Mouse (Mus musculus): ENCODE measurements at regions not wholly inside any gene's neighbourhood (a gene's known extent, or its start where the extent isn't known, plus 50 kb on each side); places are given as distances from the start of the nearest gene placed in this dataset.

DNA sequence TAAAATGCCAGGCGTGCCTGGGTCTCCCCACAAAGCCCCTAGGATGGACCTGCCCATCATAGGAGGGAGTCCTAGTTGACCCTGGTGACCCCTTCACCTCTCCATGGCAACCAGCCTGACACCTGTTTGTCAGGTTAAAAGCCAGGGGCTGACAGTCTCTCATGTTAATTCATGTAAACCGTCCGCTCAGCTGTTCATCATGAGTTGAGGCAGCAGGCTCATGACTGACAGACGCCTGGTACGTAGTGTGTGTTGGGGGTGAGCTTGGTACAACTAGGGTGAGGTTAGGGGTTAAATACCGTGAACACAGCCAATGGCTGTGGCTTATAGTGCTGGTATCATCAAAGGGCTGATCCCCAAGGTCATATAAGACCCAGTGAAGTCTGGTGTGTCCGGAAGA, 59.7 kb upstream of the Sulf2 start:
- DNase-seq (ENCODE audit: low spot score) (no peak), ATAC-seq (replicated peaks; ENCODE audit: low FRiP score) (no peak)
- H3K4me3 ChIP-seq (ENCODE audit: low read depth, low read length) = no peak overlapping the region
- H3K4me2 ChIP-seq (ENCODE audit: low read depth, low read length, severe bottlenecking) = no peak overlapping the region
- H3K4me1 ChIP-seq (replicated peaks; ENCODE audit: control insufficient read depth, insufficient read depth, low read length) = peaks cover 7% of the 10 kb centered on the region; the same call in 1 of the 2 replicates
- no peaks in the 10 kb centered on the region for H3K36me3 ChIP-seq (ENCODE audit: control insufficient read depth, insufficient read depth, low read length)
- 66% methylated on average over 7 of the region's 7 CpGs for WGBS
- no peak overlapping the region for H3K9ac ChIP-seq (ENCODE audit: low read length)
- H3K27ac ChIP-seq (ENCODE audit: low read depth, low read length) = no peak overlapping the region
- H3K9me3 ChIP-seq (ENCODE audit: control insufficient read depth, low read length) = no peaks in the 10 kb centered on the region
- H3K27me3 ChIP-seq (ENCODE audit: control insufficient read depth, insufficient read depth, low read length) = no peaks in the 10 kb centered on the region

DNA sequence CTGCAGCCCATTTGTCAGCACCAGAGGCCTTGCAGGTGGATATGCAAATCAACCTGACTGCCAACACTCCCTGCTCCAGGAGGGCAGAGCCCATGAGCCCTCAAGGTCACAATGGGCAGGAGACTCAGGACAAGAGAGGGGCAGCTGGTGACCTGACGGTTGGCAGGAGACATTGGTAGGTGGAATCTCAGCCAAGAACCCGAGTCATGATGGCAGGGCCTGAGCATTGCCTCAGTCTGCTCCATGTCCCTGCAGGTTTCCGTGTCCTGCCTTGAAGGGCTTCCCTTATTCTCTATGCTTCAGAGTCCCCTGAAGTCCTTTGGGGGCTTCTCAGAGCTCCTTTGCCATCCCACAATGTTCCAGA, 51.7 kb upstream of the Sulf2 start:
- 76% methylated on average over 3 of the region's 3 CpGs for WGBS

DNA sequence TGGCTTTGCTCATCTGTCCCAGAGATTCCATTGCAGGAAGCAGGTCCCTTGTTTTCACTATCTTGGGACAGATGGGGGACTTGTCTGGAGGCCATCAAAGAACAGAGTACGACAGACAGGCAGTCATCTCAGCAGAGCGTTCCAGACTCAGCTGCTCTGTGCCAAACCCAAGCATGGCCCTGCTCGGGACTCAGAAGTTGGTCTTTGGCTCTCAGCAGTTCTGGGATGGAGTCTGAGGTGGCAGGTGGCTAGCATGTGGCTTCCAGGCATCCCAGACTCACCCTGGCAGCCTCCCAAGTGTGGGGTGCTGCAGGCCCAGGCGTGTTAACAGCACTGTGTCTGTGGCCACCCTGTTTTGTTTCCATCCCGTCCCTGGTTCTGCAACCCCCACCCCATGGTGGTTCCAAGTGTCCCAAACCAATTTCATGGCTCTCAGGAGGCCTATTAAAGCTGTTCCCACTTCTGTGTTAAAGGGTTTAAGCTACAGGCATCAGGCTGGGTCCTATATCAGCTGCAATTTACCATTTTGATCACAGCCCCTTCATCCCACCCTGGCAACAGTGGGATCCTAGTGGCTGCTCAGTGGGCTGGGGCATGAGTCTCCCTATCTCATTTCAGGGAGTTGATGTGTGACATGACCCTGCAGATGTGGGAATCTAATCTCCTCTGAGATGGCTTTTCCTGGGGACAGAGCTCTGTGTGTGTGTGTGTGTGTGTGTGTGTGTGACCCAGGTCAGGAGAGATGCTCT, 51.1 kb upstream of the Sulf2 start:
- H3K4me1 ChIP-seq (replicated peaks; ENCODE audit: control insufficient read depth, insufficient read depth, low read length) = no peaks in the 10 kb centered on the region
- no peak overlapping the region for H3K27ac ChIP-seq (ENCODE audit: low read depth, low read length)
- WGBS = 80% methylated on average over 5 of the region's 5 CpGs

More for the DNA sequence above, 51.7 kb upstream of the Sulf2 start:
- H3K9ac ChIP-seq (ENCODE audit: low read length) = no peak overlapping the region
- H3K27me3 ChIP-seq (ENCODE audit: control insufficient read depth, insufficient read depth, low read length) = no peaks in the 10 kb centered on the region
- H3K4me2 ChIP-seq (ENCODE audit: low read depth, low read length, severe bottlenecking) = no peak overlapping the region
- no peak for ATAC-seq (replicated peaks; ENCODE audit: low FRiP score)
- no peaks in the 10 kb centered on the region for H3K4me1 ChIP-seq (replicated peaks; ENCODE audit: control insufficient read depth, insufficient read depth, low read length)
- no peak overlapping the region for H3K27ac ChIP-seq (ENCODE audit: low read depth, low read length)
- no peak overlapping the region for H3K4me3 ChIP-seq (ENCODE audit: low read depth, low read length)
- no peaks in the 10 kb centered on the region for H3K9me3 ChIP-seq (ENCODE audit: control insufficient read depth, low read length)
- DNase-seq (ENCODE audit: low spot score) = no peak
- H3K36me3 ChIP-seq (ENCODE audit: control insufficient read depth, insufficient read depth, low read length) = no peaks in the 10 kb centered on the region

More for the DNA sequence above, 51.1 kb upstream of the Sulf2 start:
- ATAC-seq (replicated peaks; ENCODE audit: low FRiP score) = no peak
- DNase-seq (ENCODE audit: low spot score) = no peak
- H3K9ac ChIP-seq (ENCODE audit: low read length) = no peak overlapping the region
- H3K4me3 ChIP-seq (ENCODE audit: low read depth, low read length) = no peak overlapping the region
- H3K36me3 ChIP-seq (ENCODE audit: control insufficient read depth, insufficient read depth, low read length) = no peaks in the 10 kb centered on the region
- no peaks in the 10 kb centered on the region for H3K9me3 ChIP-seq (ENCODE audit: control insufficient read depth, low read length)
- H3K27me3 ChIP-seq (ENCODE audit: control insufficient read depth, insufficient read depth, low read length) = no peaks in the 10 kb centered on the region
- no peak overlapping the region for H3K4me2 ChIP-seq (ENCODE audit: low read depth, low read length, severe bottlenecking)
